Mouse (Mus musculus): ENCODE results near the gene Cad. TPM values are rescaled to one million over a fixed set of nuclear protein-coding genes. Genes with fewer than 3 reads are reported as not detected.
A peak's percentile ranks its signal among the peaks of the same experiment; 100 is the strongest.

The Cad gene
- polyA plus RNA-seq, 1 experiment = 14.6 TPM

DNA sequence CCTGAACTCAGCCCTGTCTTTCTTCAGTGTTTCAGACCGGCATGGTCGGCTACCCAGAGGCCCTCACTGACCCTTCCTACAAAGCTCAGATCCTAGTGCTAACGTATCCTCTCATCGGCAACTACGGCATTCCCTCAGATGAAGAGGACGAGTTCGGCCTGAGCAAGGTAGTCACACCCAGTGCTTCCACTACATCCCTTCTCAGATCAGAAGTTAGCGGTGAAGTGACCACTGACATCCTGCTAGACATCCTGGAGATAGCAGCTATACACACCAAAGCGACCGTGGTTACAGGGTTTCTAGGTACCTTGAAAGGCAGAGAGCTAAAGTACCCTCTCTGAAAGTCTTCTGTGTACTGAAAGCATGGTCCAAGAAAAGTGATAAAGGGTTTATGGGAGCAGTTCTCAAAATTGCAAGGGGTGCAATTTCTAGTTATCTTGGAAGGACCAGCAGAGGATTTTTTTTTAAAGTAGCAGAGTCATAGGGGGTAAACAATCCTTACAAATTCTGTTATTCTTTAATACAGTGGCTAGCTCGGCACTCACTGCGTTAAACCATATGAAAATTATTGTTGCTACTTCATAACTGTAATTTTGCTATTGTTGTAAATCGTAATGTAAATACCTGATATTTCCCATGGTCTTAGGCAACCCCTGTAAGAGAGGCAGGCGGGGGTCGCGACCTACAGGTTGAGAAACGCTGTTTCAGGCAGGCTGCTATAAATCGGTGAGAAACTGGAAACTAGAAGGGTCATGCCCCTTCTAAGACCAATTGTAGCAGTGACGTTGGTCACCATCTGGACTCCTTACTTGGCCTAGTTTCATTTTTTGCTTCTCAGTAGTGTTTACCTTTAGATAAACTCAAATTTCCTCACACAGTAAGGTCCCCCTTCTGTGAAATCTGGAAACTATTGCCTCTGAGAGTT is 898 bp downstream of the Cad start:
- peaks cover 40% of the 10 kb centered on the region for H3K36me3 ChIP-seq (ENCODE audit: control insufficient read depth)
- TF ChIP-seq TAL1 (IDR thresholded peaks at IDR 0.05; ENCODE audit: low read length) (no peak), GATA1 (IDR thresholded peaks at IDR 0.05; ENCODE audit: low read length) (no peak)
- no peaks in the 10 kb centered on the region for H3K9me3 ChIP-seq (ENCODE audit: control insufficient read depth, low read length)
- H3K4me1 ChIP-seq (ENCODE audit: control insufficient read depth) = peaks cover 27% of the 10 kb centered on the region
- no peaks in the 10 kb centered on the region for H3K27me3 ChIP-seq (ENCODE audit: control insufficient read depth)
- H3K4me3 ChIP-seq (replicated peaks) = peak overlapping the region; percentile 78

DNA sequence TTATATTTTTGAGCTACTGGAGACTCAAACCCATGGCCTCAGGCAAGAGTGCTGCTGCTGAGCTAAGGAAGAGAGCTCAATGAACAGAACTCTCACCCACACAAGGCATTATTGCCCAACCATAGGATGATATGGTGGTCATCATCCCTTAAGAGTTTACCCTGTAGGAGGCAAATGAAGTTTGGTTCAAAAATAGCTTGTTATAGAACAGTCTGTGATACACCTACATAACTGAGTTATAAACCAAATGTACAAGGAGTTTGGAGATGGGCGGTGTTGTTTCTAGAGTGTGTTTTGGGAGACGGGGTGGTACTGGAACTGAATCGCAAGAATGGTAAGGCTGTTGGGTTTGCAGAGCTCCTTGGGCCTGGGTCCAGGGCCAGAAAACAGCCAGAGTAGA is 15.2 kb downstream of the Cad start:
- H3K9me3 ChIP-seq (ENCODE audit: control insufficient read depth, low read length) = no peaks in the 10 kb centered on the region
- peaks cover 92% of the 10 kb centered on the region for H3K36me3 ChIP-seq (ENCODE audit: control insufficient read depth)
- H3K4me3 ChIP-seq (replicated peaks) = no peak overlapping the region
- no peaks in the 10 kb centered on the region; the same call in 1 of the 2 replicates for H3K4me1 ChIP-seq (ENCODE audit: control insufficient read depth)
- no peaks in the 10 kb centered on the region for H3K27me3 ChIP-seq (ENCODE audit: control insufficient read depth)
- no peak for TF ChIP-seq TAL1 (IDR thresholded peaks at IDR 0.05; ENCODE audit: low read length)
- TF ChIP-seq GATA1 (IDR thresholded peaks at IDR 0.05; ENCODE audit: low read length) = no peak

DNA sequence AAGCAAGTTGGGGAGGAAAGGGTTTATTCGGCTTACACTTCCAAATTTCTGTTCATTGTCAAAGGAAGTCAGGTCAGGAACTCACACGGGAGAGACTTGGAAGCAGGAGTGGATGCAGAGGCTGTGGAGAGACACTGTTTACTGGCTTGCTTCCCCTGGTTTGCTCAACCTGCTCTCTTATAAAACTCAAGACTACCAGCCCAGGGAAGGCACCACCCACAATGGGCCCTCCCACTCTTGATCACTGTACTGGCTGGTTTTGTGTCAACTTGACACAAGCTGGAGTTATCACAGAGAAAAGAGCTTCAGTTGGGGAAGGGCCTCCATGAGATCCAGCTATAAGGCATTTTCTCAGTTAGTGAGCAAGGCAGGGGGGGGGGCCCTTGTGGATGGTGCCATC is 16.5 kb downstream of the Cad start:
- Histone ChIP-seq H3K4me1 (ENCODE audit: control insufficient read depth) (no peaks in the 10 kb centered on the region; the same call in 1 of the 2 replicates), H3K4me3 (replicated peaks) (no peak overlapping the region), H3K36me3 (ENCODE audit: control insufficient read depth) (peaks cover 100% of the 10 kb centered on the region), H3K27me3 (ENCODE audit: control insufficient read depth) (no peaks in the 10 kb centered on the region), H3K9me3 (ENCODE audit: control insufficient read depth, low read length) (no peaks in the 10 kb centered on the region)
- TF ChIP-seq TAL1 (IDR thresholded peaks at IDR 0.05; ENCODE audit: low read length) (no peak), GATA1 (IDR thresholded peaks at IDR 0.05; ENCODE audit: low read length) (no peak)

DNA sequence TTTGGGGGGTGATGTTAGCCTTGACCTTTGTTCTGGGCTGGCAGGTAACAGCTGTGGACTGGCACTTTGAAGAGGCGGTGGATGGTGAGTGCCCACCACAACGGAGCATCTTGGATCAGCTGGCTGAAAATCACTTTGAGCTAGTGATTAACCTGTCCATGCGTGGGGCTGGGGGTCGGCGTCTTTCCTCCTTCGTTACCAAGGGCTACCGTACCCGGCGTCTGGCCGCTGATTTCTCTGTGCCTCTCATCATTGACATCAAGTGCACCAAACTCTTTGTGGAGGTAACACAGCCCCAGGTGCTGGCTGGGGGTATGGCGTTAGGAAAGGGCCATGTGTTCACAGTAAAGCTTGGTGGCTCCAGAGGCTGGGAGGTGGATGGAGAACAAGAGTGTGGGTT is 17.2 kb downstream of the Cad start:
- Histone ChIP-seq H3K27me3 (ENCODE audit: control insufficient read depth) (no peaks in the 10 kb centered on the region), H3K36me3 (ENCODE audit: control insufficient read depth) (peaks cover 100% of the 10 kb centered on the region), H3K4me3 (replicated peaks) (no peak overlapping the region), H3K9me3 (ENCODE audit: control insufficient read depth, low read length) (no peaks in the 10 kb centered on the region), H3K4me1 (ENCODE audit: control insufficient read depth) (no peaks in the 10 kb centered on the region; the same call in 1 of the 2 replicates)
- TF ChIP-seq TAL1 (IDR thresholded peaks at IDR 0.05; ENCODE audit: low read length) (no peak), GATA1 (IDR thresholded peaks at IDR 0.05; ENCODE audit: low read length) (no peak)

DNA sequence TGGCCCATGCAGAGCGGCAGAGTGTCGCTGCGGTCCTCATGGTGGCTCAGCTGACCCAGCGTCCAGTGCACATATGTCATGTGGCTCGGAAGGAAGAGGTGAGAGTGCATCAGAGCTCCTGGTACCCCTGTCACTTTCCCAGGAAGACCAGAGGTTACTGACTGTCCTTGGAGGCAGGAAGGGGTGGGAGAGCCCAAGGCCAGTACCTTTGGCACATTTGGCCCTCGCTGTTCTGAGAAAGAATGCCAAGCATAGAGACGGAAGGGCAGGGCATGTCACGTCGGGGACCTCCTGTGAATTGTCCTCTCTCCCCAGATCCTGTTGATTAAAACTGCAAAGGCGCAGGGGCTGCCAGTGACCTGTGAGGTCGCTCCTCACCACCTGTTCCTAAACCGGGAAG is 18.6 kb downstream of the Cad start:
- TF ChIP-seq GATA1 (IDR thresholded peaks at IDR 0.05; ENCODE audit: low read length) (no peak), TAL1 (IDR thresholded peaks at IDR 0.05; ENCODE audit: low read length) (no peak)
- Histone ChIP-seq H3K27me3 (ENCODE audit: control insufficient read depth) (no peaks in the 10 kb centered on the region), H3K9me3 (ENCODE audit: control insufficient read depth, low read length) (no peaks in the 10 kb centered on the region), H3K36me3 (ENCODE audit: control insufficient read depth) (peaks cover 100% of the 10 kb centered on the region), H3K4me1 (ENCODE audit: control insufficient read depth) (no peaks in the 10 kb centered on the region; the same call in 1 of the 2 replicates), H3K4me3 (replicated peaks) (no peak overlapping the region)

DNA sequence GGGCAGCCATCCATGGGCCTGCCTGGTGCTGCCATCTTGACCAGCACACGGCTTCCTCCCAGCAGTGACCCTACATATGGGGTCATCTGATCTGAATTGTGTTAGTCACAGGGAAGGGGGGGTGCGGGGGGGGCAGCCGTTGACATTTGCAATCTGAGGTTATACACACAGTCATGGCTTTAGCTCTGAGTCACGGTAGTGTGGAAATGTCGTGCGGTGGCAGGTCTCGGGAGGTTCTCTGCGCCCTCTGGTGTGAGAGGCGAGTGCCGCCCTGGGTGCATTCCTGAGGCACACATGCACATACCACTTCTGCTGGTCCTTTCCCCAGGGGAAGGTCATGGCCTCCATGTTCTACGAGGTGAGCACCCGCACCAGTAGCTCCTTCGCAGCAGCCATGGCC is 21.8 kb downstream of the Cad start:
- TF ChIP-seq TAL1 (IDR thresholded peaks at IDR 0.05; ENCODE audit: low read length) = no peak
- TF ChIP-seq GATA1 (IDR thresholded peaks at IDR 0.05; ENCODE audit: low read length) = no peak

DNA sequence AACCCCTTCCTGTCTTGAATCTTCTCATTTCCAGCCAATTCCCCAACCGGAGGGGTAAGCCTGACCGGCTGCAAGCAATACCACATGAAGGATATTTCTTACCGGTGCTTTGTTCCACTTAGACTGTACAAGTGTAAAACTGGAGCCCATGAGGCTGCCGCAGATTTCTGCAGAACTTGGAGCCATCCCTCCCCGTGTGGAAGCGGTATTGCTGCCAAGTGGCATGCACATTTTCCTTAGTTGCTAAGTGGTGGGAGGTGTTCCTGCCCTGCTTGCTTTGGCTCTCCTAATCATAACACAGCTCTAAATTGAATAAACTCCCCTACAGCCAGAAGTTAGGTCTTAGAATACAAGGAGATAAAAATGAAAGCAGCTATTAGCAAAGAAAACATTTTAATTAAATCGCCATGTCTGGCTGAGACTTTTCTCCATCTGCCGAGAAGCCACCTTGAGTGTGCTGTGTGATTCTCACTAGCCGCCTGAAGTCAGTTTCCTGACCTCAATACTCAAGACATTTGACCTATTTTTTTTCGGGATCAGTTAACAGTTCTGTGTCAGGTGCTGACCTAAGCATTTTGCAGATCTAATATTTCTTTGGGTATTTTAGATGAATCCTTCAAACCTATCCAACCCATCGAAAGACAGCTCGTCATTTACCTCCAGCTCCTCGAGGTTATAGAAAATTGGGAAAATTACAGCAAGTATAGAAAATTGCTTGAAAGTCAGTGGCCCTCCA is 25.6 kb downstream of the Cad start:
- Histone ChIP-seq H3K4me1 (ENCODE audit: control insufficient read depth) (peaks cover 9% of the 10 kb centered on the region), H3K9me3 (ENCODE audit: control insufficient read depth, low read length) (no peaks in the 10 kb centered on the region), H3K36me3 (ENCODE audit: control insufficient read depth) (peaks cover 38% of the 10 kb centered on the region), H3K27me3 (ENCODE audit: control insufficient read depth) (peaks cover 12% of the 10 kb centered on the region), H3K4me3 (replicated peaks) (no peak overlapping the region)
- no peak for TF ChIP-seq GATA1 (IDR thresholded peaks at IDR 0.05; ENCODE audit: low read length)
- TF ChIP-seq TAL1 (IDR thresholded peaks at IDR 0.05; ENCODE audit: low read length) = no peak

More for the DNA sequence above, 21.8 kb downstream of the Cad start:
- Histone ChIP-seq H3K4me1 (ENCODE audit: control insufficient read depth) (no peaks in the 10 kb centered on the region), H3K4me3 (replicated peaks) (no peak overlapping the region), H3K27me3 (ENCODE audit: control insufficient read depth) (no peaks in the 10 kb centered on the region), H3K36me3 (ENCODE audit: control insufficient read depth) (peaks cover 77% of the 10 kb centered on the region), H3K9me3 (ENCODE audit: control insufficient read depth, low read length) (no peaks in the 10 kb centered on the region)

DNA sequence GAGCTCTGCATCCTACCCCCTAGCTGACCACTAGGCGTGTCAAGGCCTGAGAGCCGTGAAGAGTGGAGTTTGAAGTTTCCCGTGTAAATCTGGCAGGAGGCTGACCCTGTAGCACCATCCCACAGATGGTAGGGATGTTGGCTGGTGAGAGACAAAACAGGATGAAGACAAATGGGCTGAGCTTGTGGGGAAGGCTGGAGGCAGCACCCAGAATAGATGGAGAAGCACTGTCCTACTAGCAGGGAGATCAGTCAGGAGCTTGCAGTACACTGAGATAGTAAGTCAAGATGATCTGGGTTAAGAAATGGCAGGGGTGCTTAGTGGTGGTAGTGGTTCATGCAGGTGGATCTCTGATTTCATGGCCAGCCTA is 26.2 kb downstream of the Cad start:
- no peak for TF ChIP-seq TAL1 (IDR thresholded peaks at IDR 0.05; ENCODE audit: low read length)
- no peak for TF ChIP-seq GATA1 (IDR thresholded peaks at IDR 0.05; ENCODE audit: low read length)
- no peaks in the 10 kb centered on the region for H3K9me3 ChIP-seq (ENCODE audit: control insufficient read depth, low read length)
- no peak overlapping the region for H3K4me3 ChIP-seq (replicated peaks)
- H3K27me3 ChIP-seq (ENCODE audit: control insufficient read depth) = peaks cover 15% of the 10 kb centered on the region
- peaks cover 32% of the 10 kb centered on the region for H3K36me3 ChIP-seq (ENCODE audit: control insufficient read depth)
- peaks cover 9% of the 10 kb centered on the region for H3K4me1 ChIP-seq (ENCODE audit: control insufficient read depth)

DNA sequence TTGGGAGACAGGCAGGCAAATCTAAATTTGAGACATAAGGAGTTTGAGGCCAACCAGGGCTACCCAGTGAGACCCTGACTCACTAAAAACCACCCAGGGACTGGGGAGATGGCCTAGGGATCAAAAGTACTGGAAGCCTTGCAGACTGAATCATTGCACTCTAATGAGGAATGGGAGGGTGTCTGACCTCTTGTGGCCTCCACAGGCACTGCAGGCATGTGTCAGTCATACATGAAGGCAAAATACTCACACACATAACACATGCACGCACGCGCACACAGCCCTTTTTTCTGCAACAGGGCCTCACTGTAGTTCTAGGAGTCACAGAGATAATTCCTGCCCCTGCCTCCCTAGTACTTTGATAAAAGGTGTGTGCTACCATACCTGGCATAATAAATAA is 26.8 kb downstream of the Cad start:
- peaks cover 9% of the 10 kb centered on the region for H3K4me1 ChIP-seq (ENCODE audit: control insufficient read depth)
- H3K4me3 ChIP-seq (replicated peaks) = no peak overlapping the region
- TF ChIP-seq GATA1 (IDR thresholded peaks at IDR 0.05; ENCODE audit: low read length) (no peak), TAL1 (IDR thresholded peaks at IDR 0.05; ENCODE audit: low read length) (no peak)
- H3K36me3 ChIP-seq (ENCODE audit: control insufficient read depth) = peaks cover 26% of the 10 kb centered on the region
- peaks cover 20% of the 10 kb centered on the region for H3K27me3 ChIP-seq (ENCODE audit: control insufficient read depth)
- no peaks in the 10 kb centered on the region for H3K9me3 ChIP-seq (ENCODE audit: control insufficient read depth, low read length)
